Mouse (Mus musculus) CH12.LX (cell line): ENCODE data around the gene Tmprss4. TPM values are rescaled to one million over a fixed set of nuclear protein-coding genes. Genes with fewer than 3 reads are reported as not detected.

Experiments used
- DNase-seq: peaks from one replicate; pipeline ENCODE4 v3.0.0-alpha.2; 2013; ENCODE audit errors: extremely low read depth
- H3K27ac ChIP-seq: 2 replicates; pipeline ENCODE4 v1.5.1; 2012; ENCODE audit warnings: low read depth, mild to moderate bottlenecking, control low read depth, moderate library complexity; ENCODE audit not compliant: insufficient read depth
- H3K27me3 ChIP-seq: replicated peaks from 2 replicates; pipeline ENCODE3; 2012; ENCODE audit warnings: inconsistent platforms
- H3K36me3 ChIP-seq, 2 experiments: replicated peaks in 1 of 2; 2 replicates each; pipeline versions ENCODE3 to v1.6.1; 2012; ENCODE audit warnings: inconsistent platforms in 1 of 2, low read length in 1 of 2, mild to moderate bottlenecking in 1 of 2, mixed read lengths in 1 of 2, moderate library complexity in 1 of 2; ENCODE audit not compliant: control insufficient read depth in 1 of 2, insufficient read depth in 1 of 2
- H3K4me1 ChIP-seq, 2 experiments: 2 replicates each; pipeline ENCODE4 v1.6.1; 2012; ENCODE audit warnings: inconsistent platforms in 1 of 2, moderate library complexity in 1 of 2; ENCODE audit not compliant: insufficient read depth in 2 of 2, control insufficient read depth in 1 of 2
- H3K4me2 ChIP-seq: 2 replicates; pipeline ENCODE4 v1.6.1; 2012; ENCODE audit warnings: low read depth, mild to moderate bottlenecking, control low read depth; ENCODE audit not compliant: poor library complexity, insufficient read depth, severe bottlenecking
- H3K4me3 ChIP-seq, 3 experiments: fragments of 150-350 bp in 1 of 3; sonication (generic) in 1 of 3; replicated peaks in 1 of 3; 2 replicates each; pipeline versions ENCODE3 to v1.5.1; 2011 to 2012; ENCODE audit warnings: low read depth in 2 of 3, low read length in 2 of 3, mild to moderate bottlenecking in 2 of 3, moderate library complexity in 2 of 3, control low read depth in 1 of 3, improper control_type of control experiment in 1 of 3, inconsistent platforms in 1 of 3, mixed read lengths in 1 of 3; ENCODE audit not compliant: poor library complexity in 1 of 3
- H3K79me2 ChIP-seq: replicated peaks from 2 replicates; pipeline ENCODE4 v1.6.1; 2012; ENCODE audit warnings: mild to moderate bottlenecking, moderate library complexity; ENCODE audit not compliant: control insufficient read depth, poor library complexity, insufficient read depth, severe bottlenecking; ENCODE audit errors: extremely low read depth
- H3K9ac ChIP-seq: 2 replicates; pipeline ENCODE4 v1.6.1; 2012; ENCODE audit warnings: low read depth, mild to moderate bottlenecking, control low read depth, moderate library complexity; ENCODE audit not compliant: insufficient read depth
- H3K9me3 ChIP-seq: replicated peaks from 2 replicates; pipeline ENCODE3; 2012; ENCODE audit warnings: low read length, inconsistent platforms, mixed read lengths
- CHD1 ChIP-seq: IDR thresholded peaks from 2 replicates; pipeline ENCODE4 v1.6.1; 2012; ENCODE audit warnings: low read depth, low read length, improper control_type of control experiment, inconsistent platforms
- CTCF ChIP-seq, 2 experiments: IDR thresholded peaks in 1 of 2; conservative IDR thresholded peaks in 1 of 2; 2 replicates each; pipeline ENCODE4 v1.5.1; 2011 to 2012; ENCODE audit warnings: low read depth in 2 of 2, low read length in 2 of 2, improper control_type of control experiment in 1 of 2, inconsistent platforms in 1 of 2, mild to moderate bottlenecking in 1 of 2, moderate library complexity in 1 of 2
- E2F4 ChIP-seq: IDR thresholded peaks from 2 replicates; pipeline ENCODE4 v1.6.1; 2011; ENCODE audit warnings: low read depth, low read length, improper control_type of control experiment; ENCODE audit not compliant: insufficient replicate concordance
- EP300 ChIP-seq: IDR thresholded peaks from 2 replicates; pipeline ENCODE4 v1.6.1; 2011; ENCODE audit warnings: low read length, improper control_type of control experiment
- ETS1 ChIP-seq: conservative IDR thresholded peaks from 2 replicates; pipeline ENCODE4 v1.6.1; 2012; ENCODE audit warnings: low read depth, mild to moderate bottlenecking, inconsistent platforms, low read length, improper control_type of control experiment, moderate library complexity
- GABPA ChIP-seq: IDR thresholded peaks from 2 replicates; pipeline ENCODE4 v1.6.1; 2012; ENCODE audit warnings: low read depth, low read length, improper control_type of control experiment, inconsistent platforms; ENCODE audit not compliant: insufficient replicate concordance
- HCFC1 ChIP-seq: IDR thresholded peaks from 2 replicates; pipeline ENCODE4 v1.6.1; 2012; ENCODE audit warnings: low read depth, mild to moderate bottlenecking, inconsistent platforms, low read length, improper control_type of control experiment
- IRF4 ChIP-seq: IDR thresholded peaks from 2 replicates; pipeline ENCODE4 v1.6.1; 2014; ENCODE audit warnings: low read depth, mild to moderate bottlenecking, inconsistent platforms, low read length, improper control_type of control experiment
- JUN ChIP-seq: IDR thresholded peaks from 2 replicates; pipeline ENCODE4 v1.6.1; 2011; ENCODE audit warnings: low read depth, mild to moderate bottlenecking, low read length, improper control_type of control experiment, moderate library complexity; ENCODE audit not compliant: insufficient read depth
- KAT2A ChIP-seq: IDR thresholded peaks from 2 replicates; pipeline ENCODE4 v1.6.1; 2012; ENCODE audit warnings: low read length, improper control_type of control experiment, inconsistent platforms; ENCODE audit not compliant: insufficient replicate concordance
- MAFK ChIP-seq: IDR thresholded peaks from 2 replicates; pipeline ENCODE4 v1.6.1; 2011; ENCODE audit warnings: low read length, improper control_type of control experiment; ENCODE audit not compliant: insufficient replicate concordance
- MAZ ChIP-seq: IDR thresholded peaks from 2 replicates; pipeline ENCODE4 v1.6.1; 2012; ENCODE audit warnings: low read depth, mild to moderate bottlenecking, inconsistent platforms, low read length, improper control_type of control experiment, moderate library complexity
- MEF2A ChIP-seq: IDR thresholded peaks from 2 replicates; pipeline ENCODE4 v1.6.1; 2014; ENCODE audit warnings: low read depth, mild to moderate bottlenecking, inconsistent platforms, low read length, improper control_type of control experiment, borderline replicate concordance
- NELFE ChIP-seq: IDR thresholded peaks from 2 replicates; pipeline ENCODE4 v1.6.1; 2011; ENCODE audit warnings: low read depth, low read length, improper control_type of control experiment
- NRF1 ChIP-seq: IDR thresholded peaks from 2 replicates; pipeline ENCODE4 v1.6.1; 2014; ENCODE audit warnings: low read depth, mild to moderate bottlenecking, inconsistent platforms, low read length, improper control_type of control experiment, moderate library complexity
- PAX5 ChIP-seq: IDR thresholded peaks from 2 replicates; pipeline ENCODE4 v1.6.1; 2012; ENCODE audit warnings: low read length, inconsistent platforms, mixed read lengths
- POLR2A ChIP-seq: IDR thresholded peaks from 2 replicates; pipeline ENCODE4 v1.6.1; 2011; ENCODE audit warnings: low read depth, mild to moderate bottlenecking, improper control_type of control experiment, low read length
- POLR2AphosphoS2 ChIP-seq: IDR thresholded peaks from 2 replicates; pipeline ENCODE4 v1.6.1; 2011; ENCODE audit warnings: low read depth, low read length, improper control_type of control experiment
- RAD21 ChIP-seq: IDR thresholded peaks from 2 replicates; pipeline ENCODE4 v1.6.1; 2011; ENCODE audit warnings: low read depth, mild to moderate bottlenecking, low read length, improper control_type of control experiment, moderate library complexity
- SIN3A ChIP-seq: IDR thresholded peaks from 2 replicates; pipeline ENCODE4 v1.6.1; 2012; ENCODE audit warnings: low read length, improper control_type of control experiment, inconsistent platforms
- SMC3 ChIP-seq: IDR thresholded peaks from 2 replicates; pipeline ENCODE4 v1.6.1; 2011; ENCODE audit warnings: low read depth, low read length, improper control_type of control experiment
- UBTF ChIP-seq: IDR thresholded peaks from 2 replicates; pipeline ENCODE4 v1.6.1; 2012; ENCODE audit warnings: low read depth, mild to moderate bottlenecking, inconsistent platforms, low read length, improper control_type of control experiment, moderate library complexity
- USF1 ChIP-seq: IDR thresholded peaks from 2 replicates; pipeline ENCODE4 v1.6.1; 2014; ENCODE audit warnings: low read depth, mild to moderate bottlenecking, inconsistent platforms, low read length, improper control_type of control experiment
- ZKSCAN1 ChIP-seq: IDR thresholded peaks from 2 replicates; pipeline ENCODE4 v1.6.1; 2012; ENCODE audit warnings: low read depth, inconsistent platforms, low read length, improper control_type of control experiment, borderline replicate concordance
- ZMIZ1 ChIP-seq: IDR thresholded peaks from 2 replicates; pipeline ENCODE4 v1.6.1; 2012; ENCODE audit warnings: low read depth, mild to moderate bottlenecking, inconsistent platforms, low read length, improper control_type of control experiment
- ZNF384 ChIP-seq: IDR thresholded peaks from 2 replicates; pipeline ENCODE4 v1.6.1; 2012; ENCODE audit warnings: low read depth, low read length, improper control_type of control experiment, inconsistent platforms
- dilution Hi-C: fragments of 300-500 bp; cut with MboI; formaldehyde crosslinking; loops from 2 replicates; pipeline ENCODE4 v1.14.3; 2020; ENCODE audit warnings: low sequenced_read_pairs; ENCODE audit not compliant: extremely low pct_unique_long_range_greater_than_20kb, extremely low pct_ligation_motif_present
- in situ Hi-C: fragments of 300-500 bp; cut with MboI; formaldehyde crosslinking; loops from 3 replicates; pipeline ENCODE4 v1.14.3; 2019; ENCODE audit warnings: low sequenced_read_pairs, low pct_ligation_motif_present, low pct_unique_long_range_greater_than_20kb, mixed read lengths
- polyA plus RNA-seq: library from polyadenylated mRNA; unstranded; fragments of >175 nt; gene quantifications from 2 replicates; pipeline ENCODE4 v1.2.1, GENCODE M21; 2012; ENCODE audit warnings: low read depth; ENCODE audit not compliant: insufficient read length
- total RNA-seq, 2 experiments: library from RNA; depleted of rRNA; stranded (reverse); fragments of 300-350 nt in 1 of 2; fragments of >200 nt in 1 of 2; gene quantifications; 2 replicates each; pipeline ENCODE4 v1.2.3; 2012 to 2014

Tmprss4 gene
- total and polyA plus RNA-seq, 3 experiments, result not detected

DNA sequence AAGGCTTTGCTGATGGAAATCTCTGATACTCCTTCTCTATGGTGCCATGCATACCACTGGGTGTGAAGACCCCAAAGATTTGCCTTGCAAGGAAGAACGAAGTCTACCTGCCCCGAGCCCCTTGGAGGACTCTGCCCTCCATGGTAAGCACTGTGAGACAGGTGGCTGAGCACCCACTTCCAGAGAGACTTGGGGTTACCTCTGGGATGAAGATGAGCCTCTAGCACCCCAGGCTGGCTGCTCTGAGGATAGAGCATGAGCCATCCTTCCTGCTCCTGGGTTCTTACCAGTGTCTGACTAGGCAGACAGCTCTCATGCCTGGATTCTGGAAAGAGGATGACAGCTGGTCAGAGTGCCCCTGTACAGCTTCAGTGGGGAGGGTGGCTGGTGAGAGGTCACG, 73.8 kb downstream of the Tmprss4 start:
- Histone ChIP-seq H3K4me1 (no peaks in the 10 kb centered on the region), H3K4me2 (no peak overlapping the region), H3K9ac (no peak overlapping the region), H3K27ac (no peak overlapping the region), H3K9me3 (no peaks in the 10 kb centered on the region), H3K4me3 (no peak overlapping the region), H3K36me3 (no peaks in the 10 kb centered on the region), H3K79me2 (no peaks in the 10 kb centered on the region), H3K27me3 (peaks cover 90% of the 10 kb centered on the region)
- TF ChIP-seq IRF4 (no peak), POLR2AphosphoS2 (no peak), UBTF (no peak), ETS1 (no peak), SIN3A (no peak), HCFC1 (no peak), PAX5 (no peak), MAZ (no peak), MAFK (no peak), SMC3 (no peak), USF1 (no peak), ZMIZ1 (no peak), JUN (no peak), ZNF384 (no peak), KAT2A (no peak)
- in situ Hi-C loops, result no loop called here
- DNase-seq, result no peak
- dilution Hi-C loops, result no loop called here

DNA sequence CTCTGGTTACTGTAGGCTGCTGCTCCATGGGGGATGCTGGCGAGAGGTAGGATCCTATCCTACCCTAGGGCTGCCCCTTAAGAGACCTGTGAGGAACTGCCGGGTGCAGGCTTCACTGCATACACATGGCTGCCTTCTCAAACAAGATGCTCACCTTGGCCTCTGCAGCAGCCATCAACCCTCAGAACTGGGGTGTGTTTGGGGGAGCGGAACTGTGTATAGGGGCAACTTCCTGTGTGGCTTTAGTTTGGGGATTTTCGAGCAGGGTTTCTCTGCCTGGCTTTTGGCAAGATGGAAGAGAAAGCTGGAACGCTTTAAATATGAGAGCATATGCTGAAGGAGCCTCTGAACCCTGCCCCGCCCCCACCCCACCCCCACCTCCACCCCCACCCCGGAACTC, 77.0 kb downstream of the Tmprss4 start:
- H3K79me2 ChIP-seq, result no peaks in the 10 kb centered on the region
- H3K9ac ChIP-seq, result no peak overlapping the region
- H3K4me2 ChIP-seq, result peak overlapping the region; percentile 44; the same call in 1 of the 2 replicates
- peaks cover 85% of the 10 kb centered on the region for H3K27me3 ChIP-seq
- in situ Hi-C loops (no loop called here), dilution Hi-C loops (no loop called here)
- DNase-seq, result no peak
- no peaks in the 10 kb centered on the region for H3K36me3 ChIP-seq
- no peak overlapping the region for H3K4me3 ChIP-seq
- no peak overlapping the region for H3K27ac ChIP-seq
- peaks cover 0 to 7% of the 10 kb centered on the region in 2 experiments; a peak in 2 of 4 replicates for H3K4me1 ChIP-seq
- no peaks in the 10 kb centered on the region for H3K9me3 ChIP-seq
- TF ChIP-seq GABPA (no peak), E2F4 (no peak), ZNF384 (no peak), HCFC1 (no peak), CHD1 (no peak), EP300 (no peak), ETS1 (no peak), POLR2A (no peak), MAZ (no peak), MAFK (no peak), SMC3 (no peak), RAD21 (no peak), USF1 (no peak), MEF2A (no peak), ZMIZ1 (no peak), UBTF (no peak), ZKSCAN1 (no peak), CTCF (conservative IDR thresholded peaks at IDR 0.05 in 1 of 2, IDR thresholded peaks at IDR 0.05 in 1 of 2; ENCODE audit: low read depth in 2 of 2, low read length in 2 of 2) (no peak), NELFE (no peak), NRF1 (no peak)
- TF ChIP-seq, all 38 proteins: peak for 0
